Mouse (Mus musculus) megakaryocyte, embryonic 14.5 days (primary cell): Measurements from ENCODE around the gene St6galnac6. TPM values are rescaled to one million over a fixed set of nuclear protein-coding genes. Genes with fewer than 3 reads are reported as not detected.
A peak's percentile ranks its signal among the peaks of the same experiment; 100 is the strongest.

Experiments used
- H3K27me3 ChIP-seq: replicated peaks from 2 replicates; pipeline ENCODE3; 2012; ENCODE audit warnings: inconsistent platforms
- H3K36me3 ChIP-seq: replicated peaks from 2 replicates; pipeline ENCODE3; 2012; ENCODE audit warnings: low read length, inconsistent platforms, mixed read lengths
- H3K4me1 ChIP-seq: 2 replicates; pipeline ENCODE4 v1.6.1; 2012; ENCODE audit warnings: inconsistent platforms
- H3K4me3 ChIP-seq: replicated peaks from 2 replicates; pipeline ENCODE3; 2012; ENCODE audit warnings: moderate library complexity, mild to moderate bottlenecking, inconsistent platforms
- H3K9me3 ChIP-seq: 2 replicates; pipeline ENCODE4 v1.6.1; 2012; ENCODE audit warnings: inconsistent platforms
- FLI1 ChIP-seq: IDR thresholded peaks from 2 replicates; pipeline ENCODE4 v1.6.1; 2012; ENCODE audit warnings: low read length, inconsistent platforms, mixed read lengths
- GATA1 ChIP-seq: IDR thresholded peaks from 3 replicates; pipeline ENCODE4 v1.6.1; 2012; ENCODE audit warnings: mixed read lengths, low read length, inconsistent platforms, borderline replicate concordance
- polyA plus RNA-seq: library from polyadenylated mRNA; stranded (reverse); fragments of >175 nt; gene quantifications from 2 replicates; pipeline ENCODE4 v1.2.3, GENCODE M21; 2012; ENCODE audit warnings: low replicate concordance; ENCODE audit not compliant: insufficient read depth

Gene St6galnac6
- polyA plus RNA-seq, 1 experiment: 36.4 TPM

DNA sequence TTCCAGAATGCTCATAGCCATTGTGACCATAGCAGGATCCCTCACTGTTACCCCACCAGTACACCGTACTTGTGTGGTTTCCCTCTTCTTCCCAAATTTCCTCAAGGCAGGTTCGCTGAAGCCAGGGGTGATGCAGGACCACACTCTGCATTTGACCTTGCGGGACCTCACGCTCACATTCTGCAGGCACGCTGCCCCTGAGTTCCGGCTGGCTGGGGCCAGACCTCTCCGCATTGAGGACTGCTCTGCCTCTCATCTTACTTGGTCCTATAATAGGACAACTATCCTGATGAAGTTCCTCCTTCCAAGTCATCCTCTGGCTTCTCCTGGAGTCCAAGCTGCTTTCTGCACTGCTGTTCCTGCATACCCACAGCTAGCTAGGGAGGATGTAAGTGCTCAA, 37.1 kb downstream of the St6galnac6 start:
- no peaks in the 10 kb centered on the region for H3K9me3 ChIP-seq
- TF ChIP-seq FLI1 (no peak), GATA1 (no peak)
- H3K4me3 ChIP-seq: no peak overlapping the region
- no peaks in the 10 kb centered on the region for H3K27me3 ChIP-seq
- peaks cover 31% of the 10 kb centered on the region for H3K36me3 ChIP-seq
- H3K4me1 ChIP-seq: peaks cover 87% of the 10 kb centered on the region

DNA sequence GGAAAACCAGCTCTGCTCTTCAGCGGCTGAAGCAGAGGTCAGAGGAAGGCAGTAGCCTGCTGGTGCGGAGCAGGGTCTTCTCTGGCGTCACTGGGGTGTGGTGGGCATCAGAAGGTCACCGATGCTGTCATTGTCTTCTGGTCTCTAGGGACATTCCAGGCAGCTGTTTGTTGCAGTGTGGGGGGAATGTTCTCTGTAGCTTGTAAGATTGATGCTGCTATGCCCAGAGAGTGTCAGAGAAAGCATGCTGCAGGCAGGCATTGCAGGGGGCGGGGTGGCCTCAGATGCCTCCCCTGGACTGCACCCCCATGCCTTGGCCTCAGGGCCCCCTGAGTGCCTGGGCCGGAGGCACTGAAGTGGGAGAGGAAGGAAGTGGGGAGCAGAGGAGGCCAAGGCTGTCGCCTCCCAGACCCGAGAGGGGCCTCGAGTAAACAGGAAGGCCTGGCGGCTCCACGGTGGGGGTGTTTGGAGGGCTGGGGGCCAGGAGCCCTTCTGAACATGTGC, 38.3 kb downstream of the St6galnac6 start:
- Histone ChIP-seq H3K9me3 (no peaks in the 10 kb centered on the region), H3K27me3 (no peaks in the 10 kb centered on the region), H3K4me3 (peak overlapping the region; percentile 85), H3K36me3 (peaks cover 22% of the 10 kb centered on the region), H3K4me1 (peaks cover 87% of the 10 kb centered on the region)
- TF ChIP-seq GATA1 (no peak), FLI1 (no peak)

- no peak for TF ChIP-seq FLI1
- no peak for TF ChIP-seq GATA1
- H3K27me3 ChIP-seq: no peaks in the 10 kb centered on the region
Observed at GRCm38 (mm10) chr2:32639632-32640031, 40.1 kb downstream of the St6galnac6 start.

GRCm38 (mm10) chr2:32640550-32641051, 41.1 kb downstream of the St6galnac6 start:
- Histone ChIP-seq H3K27me3 (no peaks in the 10 kb centered on the region), H3K36me3 (no peaks in the 10 kb centered on the region), H3K9me3 (no peaks in the 10 kb centered on the region), H3K4me3 (peak overlapping the region; percentile 53), H3K4me1 (peaks cover 91% of the 10 kb centered on the region)
- TF ChIP-seq FLI1 (no peak), GATA1 (no peak)

More at GRCm38 (mm10) chr2:32639632-32640031, 40.1 kb downstream of the St6galnac6 start:
- peaks cover 87% of the 10 kb centered on the region for H3K4me1 ChIP-seq
- H3K36me3 ChIP-seq: peaks cover 6% of the 10 kb centered on the region
- H3K9me3 ChIP-seq: no peaks in the 10 kb centered on the region
- no peak overlapping the region for H3K4me3 ChIP-seq

GRCm38 (mm10) chr2:32641810-32642209, 42.3 kb downstream of the St6galnac6 start:
- H3K9me3 ChIP-seq: no peaks in the 10 kb centered on the region
- no peaks in the 10 kb centered on the region for H3K36me3 ChIP-seq
- H3K4me3 ChIP-seq: no peak overlapping the region
- peaks cover 94% of the 10 kb centered on the region for H3K4me1 ChIP-seq
- H3K27me3 ChIP-seq: no peaks in the 10 kb centered on the region
- no peak for TF ChIP-seq FLI1
- TF ChIP-seq GATA1: no peak

DNA sequence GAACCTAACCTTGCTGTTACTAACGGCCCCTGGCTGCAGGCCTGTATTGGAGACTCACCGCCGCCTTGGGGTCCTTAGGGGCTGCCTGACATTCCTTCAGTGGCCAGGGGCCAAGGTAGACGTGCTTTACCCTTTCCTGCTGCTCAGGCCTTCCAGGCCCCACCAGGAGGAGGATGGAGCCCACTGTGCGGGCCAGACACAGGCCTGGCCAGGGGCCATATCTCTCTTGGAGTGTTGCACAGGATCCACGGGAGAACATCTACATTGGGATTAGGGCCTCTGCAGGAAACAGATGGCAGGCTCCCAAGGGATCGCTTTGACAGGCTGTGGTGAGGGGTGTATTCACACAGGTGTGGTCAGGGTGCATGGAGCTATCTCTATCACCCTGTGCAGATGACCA, 43.3 kb downstream of the St6galnac6 start:
- TF ChIP-seq FLI1: no peak
- no peaks in the 10 kb centered on the region for H3K36me3 ChIP-seq

GRCm38 (mm10) chr2:32644083-32644482, 44.6 kb downstream of the St6galnac6 start:
- Histone ChIP-seq H3K36me3 (peaks cover 10% of the 10 kb centered on the region), H3K4me1 (peaks cover 96% of the 10 kb centered on the region), H3K9me3 (no peaks in the 10 kb centered on the region), H3K27me3 (no peaks in the 10 kb centered on the region), H3K4me3 (no peak overlapping the region)
- TF ChIP-seq GATA1 (no peak), FLI1 (no peak)

More for the DNA sequence above, 43.3 kb downstream of the St6galnac6 start:
- no peaks in the 10 kb centered on the region for H3K9me3 ChIP-seq
- no peaks in the 10 kb centered on the region for H3K27me3 ChIP-seq
- no peak overlapping the region for H3K4me3 ChIP-seq
- peaks cover 94% of the 10 kb centered on the region for H3K4me1 ChIP-seq

DNA sequence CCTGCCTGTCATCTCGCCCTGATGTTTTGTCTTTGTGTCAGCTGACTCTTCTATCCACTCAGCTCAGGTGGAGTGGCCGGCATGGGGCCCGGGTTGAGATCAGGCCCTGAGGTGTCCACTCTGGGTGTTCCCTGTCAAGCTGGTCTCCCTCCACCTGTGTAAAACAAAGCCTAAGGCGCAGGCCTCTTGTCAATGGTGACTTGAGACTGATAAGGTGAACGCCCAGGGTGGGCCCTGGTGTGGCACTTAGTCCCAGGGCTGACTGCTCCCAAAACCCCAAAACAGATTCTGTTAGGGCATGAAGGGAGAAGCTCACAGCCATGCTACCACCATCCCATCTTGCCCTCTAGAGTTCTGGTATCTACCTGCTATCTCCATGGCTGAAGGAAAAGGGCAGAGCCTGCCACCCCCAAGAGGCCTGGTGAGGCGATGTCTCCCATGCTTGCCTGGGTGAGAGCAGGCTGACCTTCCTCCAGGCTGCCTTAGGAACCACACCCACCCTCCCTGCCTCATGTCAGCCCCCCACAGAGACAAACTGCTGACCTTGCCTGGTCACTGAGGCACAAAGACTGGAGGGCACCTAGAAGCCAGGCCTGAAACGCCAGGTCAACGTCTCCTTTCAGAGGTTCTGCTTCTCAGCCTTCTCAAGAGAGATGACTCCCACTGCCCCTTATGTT, 45.4 kb downstream of the St6galnac6 start:
- H3K27me3 ChIP-seq: no peaks in the 10 kb centered on the region
- H3K9me3 ChIP-seq: no peaks in the 10 kb centered on the region
- H3K36me3 ChIP-seq: peaks cover 16% of the 10 kb centered on the region
- H3K4me1 ChIP-seq: peaks cover 92% of the 10 kb centered on the region
- peak overlapping the region; percentile 8 for H3K4me3 ChIP-seq
- TF ChIP-seq GATA1 (no peak), FLI1 (no peak)

GRCm38 (mm10) chr2:32645647-32646046, 46.1 kb downstream of the St6galnac6 start:
- Histone ChIP-seq H3K4me1 (peaks cover 91% of the 10 kb centered on the region), H3K36me3 (peaks cover 24% of the 10 kb centered on the region), H3K27me3 (no peaks in the 10 kb centered on the region), H3K4me3 (peak overlapping the region; percentile 0), H3K9me3 (no peaks in the 10 kb centered on the region)
- TF ChIP-seq FLI1 (no peak), GATA1 (no peak)

GRCm38 (mm10) chr2:32646379-32647056, 47.0 kb downstream of the St6galnac6 start, which contains the start of gene Eng:
Eng (plus strand) TSS chr2:32646595.
- peaks cover 96% of the 10 kb centered on the region for H3K4me1 ChIP-seq
- TF ChIP-seq FLI1: no peak
- no peak for TF ChIP-seq GATA1

More at GRCm38 (mm10) chr2:32646379-32647056, 47.0 kb downstream of the St6galnac6 start, which contains the start of gene Eng:
- H3K36me3 ChIP-seq: peaks cover 32% of the 10 kb centered on the region
- no peaks in the 10 kb centered on the region for H3K27me3 ChIP-seq
- peak within 1 kb of the TSS; percentile 94 for H3K4me3 ChIP-seq
- H3K9me3 ChIP-seq: no peaks in the 10 kb centered on the region
